Mouse (Mus musculus) retina, adult 2 months (tissue): Measurements from ENCODE around the gene Rab25.

Experiments
- DNase-seq: peaks from one replicate; pipeline ENCODE4 v3.0.0-alpha.2; 2012; ENCODE audit warnings: low read depth, low spot score

The Rab25 gene

GRCm38 (mm10) chr3:88567892-88568291, 19.8 kb upstream of the Rab25 start:
- DNase-seq = no peak

GRCm38 (mm10) chr3:88566536-88567061, 18.5 kb upstream of the Rab25 start:
- DNase-seq = no peak

GRCm38 (mm10) chr3:88566116-88566515, 18.0 kb upstream of the Rab25 start:
- DNase-seq = no peak

GRCm38 (mm10) chr3:88563966-88564365, 15.9 kb upstream of the Rab25 start:
- no peak for DNase-seq

- no peak for DNase-seq
These were observed 15.3 kb upstream of the Rab25 start for GRCm38 (mm10) chr3:88563442-88563841.

GRCm38 (mm10) chr3:88561989-88562388, 13.9 kb upstream of the Rab25 start:
- no peak for DNase-seq

- DNase-seq = no peak
These were observed 11.5 kb upstream of the Rab25 start for GRCm38 (mm10) chr3:88559596-88559995.

- no peak for DNase-seq
These were observed 8.5 kb upstream of the Rab25 start for GRCm38 (mm10) chr3:88556616-88557015.

- DNase-seq = no peak
These were observed 7.6 kb upstream of the Rab25 start for GRCm38 (mm10) chr3:88555731-88556130.

GRCm38 (mm10) chr3:88555069-88555605, 7.0 kb upstream of the Rab25 start:
- DNase-seq = no peak

- no peak for DNase-seq
These were observed 5.9 kb upstream of the Rab25 start for GRCm38 (mm10) chr3:88553880-88554586.

- peak; percentile 77 for DNase-seq
These were observed 5.4 kb upstream of the Rab25 start, which contains the start of gene Ubqln4 for GRCm38 (mm10) chr3:88553525-88553879. Gene Ubqln4, plus strand, starts transcription at chr3:88553758.

GRCm38 (mm10) chr3:88552676-88553524, 4.8 kb upstream of the Rab25 start, which contains the start of gene Lamtor2:
Gene Lamtor2, minus strand, starts transcription at chr3:88553074.
- DNase-seq = peak; percentile 94

GRCm38 (mm10) chr3:88552082-88552645, 4.1 kb upstream of the Rab25 start:
- DNase-seq = no peak

- no peak for DNase-seq
These were observed 3.5 kb upstream of the Rab25 start for GRCm38 (mm10) chr3:88551586-88551985.

- no peak for DNase-seq
These were observed 1.3 kb downstream of the Rab25 start for GRCm38 (mm10) chr3:88546674-88547418.

- DNase-seq = no peak
These were observed 3.0 kb downstream of the Rab25 start for GRCm38 (mm10) chr3:88544955-88545591.

- DNase-seq = no peak
These were observed 3.6 kb downstream of the Rab25 start for GRCm38 (mm10) chr3:88544514-88544913.

- DNase-seq = no peak
These were observed 4.3 kb downstream of the Rab25 start for GRCm38 (mm10) chr3:88543651-88544410.

- DNase-seq = no peak
These were observed 4.9 kb downstream of the Rab25 start for GRCm38 (mm10) chr3:88543174-88543573.
